Mouse (Mus musculus) testis, adult 10 weeks (tissue): ENCODE data around the gene Olfr974. TPM values are rescaled to one million over a fixed set of nuclear protein-coding genes. Genes with fewer than 3 reads are reported as not detected.

Source experiments
- polyA plus RNA-seq: library from polyadenylated mRNA; stranded (reverse); fragments of 350-450 nt; fragmentation: Illumina TruSeq; extraction: RNeasy Lipid Tissue Mini Kit (QIAGEN cat#74804); gene quantifications from one replicate; pipeline ENCODE4 v1.2.3, GENCODE M21; 2014; ENCODE audit warnings: low read depth, low replicate concordance

The Olfr974 gene
- not detected for polyA plus RNA-seq

DNA sequence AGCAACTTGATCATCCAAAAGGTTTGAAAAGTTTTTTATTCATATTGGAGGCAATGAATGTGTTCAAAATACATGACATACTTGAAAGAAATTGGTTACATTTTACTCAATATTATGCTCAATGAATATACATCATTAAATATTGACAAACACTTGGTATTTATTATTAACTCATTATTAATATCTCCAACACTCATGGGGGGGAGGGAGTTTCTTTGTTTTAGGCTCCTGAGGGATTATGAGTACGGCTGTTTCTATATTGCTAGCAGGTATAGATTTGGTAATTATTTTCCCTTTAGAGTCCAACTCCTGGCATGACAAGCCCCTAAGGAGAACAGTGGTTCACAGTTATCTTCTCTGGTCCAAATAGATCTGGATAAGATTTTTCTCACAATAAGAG is at the start of gene Olfr974:
Gene Olfr974, plus strand, starts transcription at position 301 of the 400 bp plus-strand sequence.

DNA sequence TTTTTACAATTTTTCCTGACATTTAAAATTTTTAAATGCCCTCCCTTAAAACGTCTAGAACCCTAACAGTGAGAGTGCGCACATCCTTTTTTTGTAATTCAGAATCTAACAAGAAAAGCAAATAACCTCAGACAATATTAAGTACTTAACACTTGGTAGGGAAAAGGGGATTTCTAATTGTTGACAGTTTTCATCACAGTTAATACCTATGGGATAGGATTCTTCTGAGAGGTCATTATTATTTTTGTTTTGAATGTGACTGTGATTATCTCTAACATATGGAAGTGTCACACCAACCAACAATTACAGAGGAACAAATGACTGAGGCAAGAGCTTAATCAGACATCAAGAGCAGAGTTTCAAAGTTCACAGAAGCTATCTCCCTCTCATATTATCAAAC is 30.3 kb upstream of the Olfr974 start, which contains the start of gene Olfr229:
Gene Olfr229, plus strand, starts transcription at position 301 of the 400 bp plus-strand sequence.

DNA sequence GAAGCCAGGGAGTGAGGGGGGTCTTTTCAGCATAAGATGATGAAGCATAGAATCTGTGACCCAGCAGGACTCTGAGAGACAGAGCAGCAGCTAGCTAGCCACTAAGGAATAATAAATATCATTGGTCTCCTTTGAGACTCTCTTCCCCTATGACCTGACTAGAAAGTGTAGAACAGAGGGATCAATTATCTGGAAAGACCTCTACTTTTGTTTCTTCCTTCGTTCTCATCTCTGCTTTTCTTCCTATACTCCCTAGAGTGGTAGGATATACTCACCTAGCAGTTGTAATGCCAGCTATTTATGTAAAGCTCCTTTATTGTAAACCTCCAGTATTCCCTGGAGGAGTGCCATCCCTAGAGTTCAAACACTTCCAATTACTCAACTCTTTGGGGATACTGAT is 14.6 kb downstream of the Olfr974 start, which contains the start of gene Olfr975:
Gene Olfr975, minus strand, starts transcription at position 101 of the 400 bp plus-strand sequence.

DNA sequence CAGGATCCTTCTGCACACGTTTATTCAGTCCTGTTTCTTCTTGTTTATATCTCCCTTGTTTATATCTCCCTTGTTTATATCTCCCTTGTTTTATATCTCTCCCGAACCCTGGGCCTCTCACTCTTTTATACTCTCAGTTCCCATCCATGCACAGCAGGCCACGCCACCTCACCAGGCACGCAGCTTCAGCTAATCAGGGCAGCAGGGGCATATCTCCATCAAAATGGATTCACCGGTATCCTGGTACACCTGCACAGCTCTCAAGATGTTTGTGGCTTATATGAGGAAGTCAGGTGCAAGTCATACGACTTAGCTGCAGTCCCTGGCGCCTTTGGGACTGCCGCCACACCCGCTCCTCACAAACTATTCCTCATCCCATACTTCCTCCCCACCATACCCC is 23.7 kb downstream of the Olfr974 start, which contains the start of gene Olfr976:
Gene Olfr976, minus strand, starts transcription at position 101 of the 400 bp plus-strand sequence.

DNA sequence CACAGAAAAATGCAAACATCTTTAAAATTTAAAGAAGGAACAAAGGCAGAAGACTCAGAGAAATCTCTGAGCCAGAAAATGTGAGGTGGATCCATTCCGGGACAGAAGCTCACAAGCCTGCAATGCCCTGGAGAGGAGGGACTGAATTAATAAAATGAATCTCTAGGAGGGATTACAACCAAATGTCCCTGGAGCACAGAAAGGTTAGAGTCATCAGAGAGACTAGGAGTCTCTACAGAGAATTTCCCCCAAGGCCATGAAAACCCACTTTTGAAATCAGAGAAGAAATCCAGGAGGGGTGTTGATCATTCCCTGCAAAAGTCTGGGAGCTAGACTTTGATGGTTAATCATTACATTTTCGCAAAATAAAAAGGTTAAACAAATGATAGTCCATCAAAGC is 54.5 kb downstream of the Olfr974 start, which contains the start of gene Olfr978:
Gene Olfr978, plus strand, starts transcription at position 301 of the 400 bp plus-strand sequence.

Other genes starting within 250 kb of the Olfr974 start
- not detected for gene Olfr149, start 230.4 kb upstream of the Olfr974 start, polyA plus RNA-seq
- gene Olfr965, start 226.1 kb upstream of the Olfr974 start, polyA plus RNA-seq: not detected
- gene Olfr150, start 206.5 kb upstream of the Olfr974 start, polyA plus RNA-seq: not detected
- not detected for gene Olfr967, start 191.3 kb upstream of the Olfr974 start, polyA plus RNA-seq
- not detected for gene Olfr968, start 154.2 kb upstream of the Olfr974 start, polyA plus RNA-seq
- gene Olfr969, start 146.6 kb upstream of the Olfr974 start, polyA plus RNA-seq: not detected
- gene Olfr970, start 128.6 kb upstream of the Olfr974 start, polyA plus RNA-seq: not detected
- gene Olfr971, start 100.6 kb upstream of the Olfr974 start, polyA plus RNA-seq: not detected
- not detected for gene Olfr972, start 71.1 kb upstream of the Olfr974 start, polyA plus RNA-seq
- gene Olfr229, start 30.2 kb upstream of the Olfr974 start, polyA plus RNA-seq: not detected
- gene Olfr975, start 14.5 kb downstream of the Olfr974 start, polyA plus RNA-seq: 0.29 TPM
- gene Olfr976, start 23.6 kb downstream of the Olfr974 start, polyA plus RNA-seq: 0.43 TPM
- gene Olfr978, start 54.6 kb downstream of the Olfr974 start, polyA plus RNA-seq: not detected
- gene Olfr979, start 66.0 kb downstream of the Olfr974 start, polyA plus RNA-seq: 0.21 TPM
- gene Olfr980, start 72.1 kb downstream of the Olfr974 start, polyA plus RNA-seq: 0.39 TPM
- 0.04 TPM for gene Olfr981, start 84.0 kb downstream of the Olfr974 start, polyA plus RNA-seq
- gene Olfr982, start 136.3 kb downstream of the Olfr974 start, polyA plus RNA-seq: 0.03 TPM
- not detected for gene Olfr983, start 156.1 kb downstream of the Olfr974 start, polyA plus RNA-seq
- gene Olfr984, start 176.7 kb downstream of the Olfr974 start, polyA plus RNA-seq: not detected
- gene Olfr985, start 192.7 kb downstream of the Olfr974 start, polyA plus RNA-seq: not detected
- 259 TPM for gene Tmem225, start 210.6 kb downstream of the Olfr974 start, polyA plus RNA-seq
- gene Olfr986, start 243.4 kb downstream of the Olfr974 start, polyA plus RNA-seq: 0.06 TPM